Mouse (Mus musculus): Measurements from ENCODE around the gene Dnajc28. TPM values are rescaled to one million over a fixed set of nuclear protein-coding genes. Genes with fewer than 3 reads are reported as not detected.

Dnajc28 gene
- polyA plus RNA-seq, 1 experiment from 2014 or later: 4.6 TPM

DNA sequence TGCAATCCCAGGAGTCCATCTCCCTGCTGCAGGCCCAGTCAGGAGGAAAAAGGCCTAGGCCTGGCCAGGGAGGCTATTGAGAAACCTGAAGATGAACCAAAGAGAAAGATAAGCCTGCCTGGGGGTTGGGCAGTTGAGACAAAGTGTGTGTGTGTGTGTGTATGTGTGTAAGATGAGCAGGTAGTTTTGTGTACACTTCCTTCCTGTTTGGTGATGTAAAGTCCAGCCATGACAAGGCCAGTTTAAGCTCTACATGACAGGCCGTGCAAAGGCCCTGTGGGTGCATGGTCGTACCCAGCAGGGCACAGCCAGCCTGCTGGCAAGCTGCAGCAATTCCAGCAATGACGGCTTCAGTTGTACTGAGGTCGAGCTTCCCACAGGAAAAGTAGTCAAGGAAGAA is 10.9 kb upstream of the Dnajc28 start:
- Histone ChIP-seq H3K27ac (replicated peaks) (no peak overlapping the region), H3K9me3 (no peaks in the 10 kb centered on the region), H3K4me1 (no peaks in the 10 kb centered on the region), H3K4me3 (no peak overlapping the region), H3K36me3 (replicated peaks) (peaks cover 98% of the 10 kb centered on the region), H3K27me3 (replicated peaks; ENCODE audit: low read depth, poor library complexity, severe bottlenecking) (no peaks in the 10 kb centered on the region)
- WGBS: 92% methylated on average over 4 of the region's 4 CpGs
- no peak for DNase-seq (ENCODE audit: low spot score)

GRCm38 (mm10) chr16:91628673-91629072 is 9.8 kb upstream of the Dnajc28 start:
- no peak for DNase-seq (ENCODE audit: low spot score)
- Histone ChIP-seq H3K27ac (replicated peaks) (no peak overlapping the region), H3K4me1 (no peaks in the 10 kb centered on the region), H3K36me3 (replicated peaks) (peaks cover 98% of the 10 kb centered on the region), H3K4me3 (no peak overlapping the region), H3K9me3 (no peaks in the 10 kb centered on the region), H3K27me3 (replicated peaks; ENCODE audit: low read depth, poor library complexity, severe bottlenecking) (no peaks in the 10 kb centered on the region)
- WGBS: 88% methylated on average over 3 of the region's 3 CpGs

DNA sequence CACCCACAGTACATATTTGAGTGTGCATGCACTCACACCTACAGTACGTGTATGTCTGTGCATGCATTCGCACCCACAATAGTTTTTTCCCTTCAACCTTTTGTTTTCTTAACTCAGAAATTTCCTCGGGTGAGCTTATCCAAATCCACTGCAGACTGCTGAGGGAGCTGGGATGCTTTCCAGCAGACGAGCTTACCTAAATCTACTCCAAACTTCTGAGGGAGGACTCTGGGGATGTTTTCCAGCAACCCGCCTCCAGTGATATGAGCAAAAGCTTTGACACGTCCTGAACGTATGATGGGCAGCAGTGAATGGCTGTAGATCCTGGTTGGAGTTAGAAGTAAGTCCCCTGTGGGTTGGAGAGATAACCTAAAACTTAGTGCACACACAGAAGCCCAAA is 9.0 kb upstream of the Dnajc28 start:
- no peak for DNase-seq (ENCODE audit: low spot score)
- H3K4me3 ChIP-seq: no peak overlapping the region
- no peaks in the 10 kb centered on the region for H3K9me3 ChIP-seq
- H3K27me3 ChIP-seq (replicated peaks; ENCODE audit: low read depth, poor library complexity, severe bottlenecking): no peaks in the 10 kb centered on the region
- no peaks in the 10 kb centered on the region for H3K4me1 ChIP-seq
- peaks cover 98% of the 10 kb centered on the region for H3K36me3 ChIP-seq (replicated peaks)
- no peak overlapping the region for H3K27ac ChIP-seq (replicated peaks)
- 91% methylated on average over 7 of the region's 7 CpGs for WGBS

DNA sequence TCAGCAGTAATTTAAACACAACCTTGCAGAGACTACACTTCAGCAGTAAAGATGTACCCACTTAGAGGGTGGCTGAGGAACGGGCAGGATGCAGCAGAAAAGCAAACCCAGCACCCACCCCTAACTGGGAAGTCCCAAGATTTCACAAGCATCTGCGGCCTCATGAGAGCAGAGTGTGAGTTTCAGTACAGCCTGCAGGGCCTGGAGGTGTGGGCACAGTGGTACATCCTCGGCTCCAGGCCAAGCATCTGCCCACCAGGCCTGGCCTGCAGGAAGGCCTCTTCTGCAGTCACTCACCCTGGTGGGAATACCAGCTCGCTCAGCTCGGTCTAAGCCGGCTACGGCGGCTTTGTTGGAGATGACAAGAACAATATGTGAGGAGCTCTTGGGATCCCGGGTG is 4.2 kb upstream of the Dnajc28 start:
- no peak overlapping the region for H3K27ac ChIP-seq (replicated peaks)
- no peak for DNase-seq (ENCODE audit: low spot score)
- WGBS: 93% methylated on average over 9 of the region's 9 CpGs
- peaks cover 4% of the 10 kb centered on the region; the same call in 1 of the 2 replicates for H3K4me1 ChIP-seq
- no peak overlapping the region for H3K4me3 ChIP-seq
- no peaks in the 10 kb centered on the region for H3K9me3 ChIP-seq
- peaks cover 84% of the 10 kb centered on the region for H3K36me3 ChIP-seq (replicated peaks)
- H3K27me3 ChIP-seq (replicated peaks; ENCODE audit: low read depth, poor library complexity, severe bottlenecking): peaks cover under 1% of the 10 kb centered on the region; the same call in 1 of the 2 replicates

DNA sequence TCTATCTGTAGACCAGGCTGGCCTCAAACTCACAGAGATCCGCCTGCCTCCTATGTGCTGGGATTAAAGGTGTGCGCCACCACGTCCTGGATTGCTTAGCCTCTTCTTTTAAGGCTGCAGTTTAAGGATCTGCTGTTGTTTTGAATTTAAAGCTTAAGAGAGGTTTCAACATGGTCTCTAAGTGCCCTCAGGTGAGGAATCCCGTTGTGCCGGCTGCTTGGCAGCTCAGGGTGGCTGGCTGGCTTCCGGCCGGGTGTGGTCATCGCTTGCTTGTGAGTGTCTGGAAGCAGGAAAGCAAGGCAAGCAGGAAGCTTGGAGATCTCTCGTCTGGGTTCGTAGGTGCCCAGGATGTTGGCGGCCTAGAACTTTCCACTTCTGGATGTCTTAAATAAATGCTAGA is 2.2 kb upstream of the Dnajc28 start:
- 93% methylated on average over 11 of the region's 11 CpGs for WGBS
- Histone ChIP-seq H3K4me1 (peaks cover 4% of the 10 kb centered on the region; the same call in 1 of the 2 replicates), H3K9me3 (no peaks in the 10 kb centered on the region), H3K4me3 (no peak overlapping the region), H3K36me3 (replicated peaks) (peaks cover 63% of the 10 kb centered on the region), H3K27me3 (replicated peaks; ENCODE audit: low read depth, poor library complexity, severe bottlenecking) (peaks cover 17% of the 10 kb centered on the region), H3K27ac (replicated peaks) (no peak overlapping the region)
- no peak for DNase-seq (ENCODE audit: low spot score)

DNA sequence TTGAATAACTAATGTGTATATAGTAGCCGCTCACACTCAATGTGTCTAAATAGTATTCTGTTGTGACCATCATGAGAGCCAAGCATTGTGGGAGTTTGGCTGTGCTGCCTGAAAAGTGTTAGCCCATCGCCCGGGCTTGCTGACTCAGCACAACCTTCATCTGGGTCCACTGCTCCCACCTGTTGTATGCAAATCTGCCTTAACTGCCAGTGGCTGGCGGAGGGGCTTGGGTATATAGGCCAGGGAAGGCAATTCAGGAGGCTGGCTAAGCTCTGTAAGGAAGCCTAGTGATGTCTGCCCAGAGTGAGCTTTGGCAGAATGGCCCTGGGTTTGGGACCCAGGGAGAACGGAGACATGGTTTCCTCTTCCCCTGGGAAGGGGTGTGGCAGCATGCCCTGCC is 1.4 kb upstream of the Dnajc28 start:
- no peak overlapping the region for H3K4me3 ChIP-seq
- no peak for DNase-seq (ENCODE audit: low spot score)
- peaks cover 4% of the 10 kb centered on the region; the same call in 1 of the 2 replicates for H3K4me1 ChIP-seq
- H3K27ac ChIP-seq (replicated peaks): no peak overlapping the region
- peaks cover 55% of the 10 kb centered on the region for H3K36me3 ChIP-seq (replicated peaks)
- H3K27me3 ChIP-seq (replicated peaks; ENCODE audit: low read depth, poor library complexity, severe bottlenecking): peaks cover 17% of the 10 kb centered on the region
- no peaks in the 10 kb centered on the region for H3K9me3 ChIP-seq
- 92% methylated on average over 5 of the region's 5 CpGs for WGBS

- Histone ChIP-seq H3K4me1 (peaks cover 12% of the 10 kb centered on the region), H3K27me3 (replicated peaks; ENCODE audit: low read depth, poor library complexity, severe bottlenecking) (peaks cover 17% of the 10 kb centered on the region), H3K27ac (replicated peaks) (no peak overlapping the region), H3K4me3 (no peak overlapping the region), H3K36me3 (replicated peaks) (no peaks in the 10 kb centered on the region), H3K9me3 (no peaks in the 10 kb centered on the region)
- DNase-seq (ENCODE audit: low spot score): no peak
- whole genome bisulfite sequencing: 86% methylated on average over 6 of the region's 6 CpGs
These were observed 4.3 kb downstream of the Dnajc28 start for GRCm38 (mm10) chr16:91614552-91614951.

DNA sequence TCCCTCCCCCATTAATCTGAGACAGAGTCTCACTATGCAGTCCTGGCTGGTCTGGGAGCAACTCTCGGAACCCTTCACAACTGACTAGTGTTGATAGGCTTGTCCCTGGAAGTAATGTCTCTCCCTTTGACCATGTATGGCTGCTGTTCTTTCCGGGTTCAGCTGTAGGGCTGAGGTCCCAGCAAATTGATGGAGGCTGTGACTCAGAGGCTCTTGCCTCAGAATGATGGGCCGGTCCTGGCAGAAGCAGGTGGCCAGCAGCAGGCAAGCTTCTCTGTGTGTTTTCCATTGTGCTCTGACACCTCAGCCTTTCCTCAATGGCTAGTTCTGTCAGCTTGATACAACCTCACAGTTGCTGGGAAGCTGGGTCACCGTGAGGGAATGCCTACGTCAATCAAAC is 6.3 kb downstream of the Dnajc28 start:
- DNase-seq (ENCODE audit: low spot score): no peak
- H3K27me3 ChIP-seq (replicated peaks; ENCODE audit: low read depth, poor library complexity, severe bottlenecking): peaks cover 11% of the 10 kb centered on the region
- WGBS: 78% methylated on average over 5 of the region's 5 CpGs

DNA sequence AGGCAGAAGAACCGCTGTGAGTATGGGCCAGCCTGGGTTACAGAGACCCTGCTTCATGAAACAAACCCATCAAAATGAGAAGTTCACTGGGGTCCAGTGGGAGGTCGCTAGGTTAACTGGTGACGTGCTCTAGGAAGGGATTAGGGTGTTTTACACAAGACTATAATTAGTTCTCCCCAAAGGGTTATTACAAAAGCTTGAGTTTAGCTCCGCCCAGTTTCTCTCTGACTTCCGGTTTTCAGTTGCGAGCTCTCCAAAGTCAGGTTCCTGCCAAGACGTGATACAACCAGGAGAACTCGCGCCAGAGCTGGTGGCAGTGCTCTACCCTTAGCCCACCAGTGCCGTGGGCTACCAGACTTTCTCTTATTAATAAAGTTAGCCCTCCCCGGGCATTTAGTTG is 7.6 kb downstream of the Dnajc28 start:
- 73% methylated on average over 11 of the region's 11 CpGs for WGBS
- H3K9me3 ChIP-seq: no peaks in the 10 kb centered on the region; the same call in 1 of the 2 replicates
- peaks cover 8% of the 10 kb centered on the region for H3K4me1 ChIP-seq
- H3K36me3 ChIP-seq (replicated peaks): no peaks in the 10 kb centered on the region
- no peaks in the 10 kb centered on the region for H3K27me3 ChIP-seq (replicated peaks; ENCODE audit: low read depth, poor library complexity, severe bottlenecking)
- H3K27ac ChIP-seq (replicated peaks): no peak overlapping the region
- H3K4me3 ChIP-seq: no peak overlapping the region
- DNase-seq (ENCODE audit: low spot score): no peak

More for the DNA sequence above, 6.3 kb downstream of the Dnajc28 start:
- no peak overlapping the region for H3K27ac ChIP-seq (replicated peaks)
- H3K4me3 ChIP-seq: no peak overlapping the region
- H3K36me3 ChIP-seq (replicated peaks): no peaks in the 10 kb centered on the region
- H3K9me3 ChIP-seq: no peaks in the 10 kb centered on the region; the same call in 1 of the 2 replicates
- H3K4me1 ChIP-seq: peaks cover 8% of the 10 kb centered on the region

DNA sequence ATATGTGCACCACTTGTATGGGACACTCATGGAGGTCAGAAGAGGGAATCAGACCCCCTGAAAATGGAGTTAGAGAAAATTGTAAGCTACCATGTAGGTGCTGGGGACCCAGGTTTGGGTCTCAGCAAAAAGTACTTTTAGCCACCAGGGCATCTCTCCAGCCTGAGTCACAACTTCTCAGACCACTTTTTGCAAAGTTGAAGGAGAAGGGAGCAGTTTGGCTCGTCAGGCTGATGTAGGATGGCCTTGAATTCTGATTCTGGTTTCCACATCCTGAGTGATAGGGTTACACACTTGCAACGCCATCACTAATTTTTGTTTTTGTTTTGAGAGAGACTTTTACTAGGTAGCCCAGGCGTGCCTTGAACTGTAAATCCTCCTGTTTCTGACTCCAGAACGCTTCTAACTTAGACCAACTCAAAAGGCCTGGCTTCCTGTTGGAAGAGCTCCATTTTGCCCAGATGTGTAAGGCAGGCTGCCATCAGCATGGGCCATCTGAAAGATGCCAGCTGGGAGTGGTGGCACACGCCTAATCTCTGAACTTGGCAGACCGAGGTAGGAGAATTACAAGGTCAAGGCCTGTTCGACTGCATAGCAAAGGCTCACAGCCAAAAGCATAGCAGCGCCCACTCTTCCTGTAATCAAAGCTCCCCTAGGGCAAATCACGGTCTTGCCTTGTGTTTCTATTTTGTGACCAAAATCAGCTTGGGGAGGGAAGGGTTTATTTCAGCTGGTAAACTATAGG is 9.2 kb downstream of the Dnajc28 start:
- no peaks in the 10 kb centered on the region; the same call in 1 of the 2 replicates for H3K9me3 ChIP-seq
- no peaks in the 10 kb centered on the region for H3K27me3 ChIP-seq (replicated peaks; ENCODE audit: low read depth, poor library complexity, severe bottlenecking)
- peaks cover 8% of the 10 kb centered on the region for H3K4me1 ChIP-seq
- no peaks in the 10 kb centered on the region for H3K36me3 ChIP-seq (replicated peaks)
- WGBS: 81% methylated on average over 9 of the region's 9 CpGs
- H3K27ac ChIP-seq (replicated peaks): no peak overlapping the region
- no peak overlapping the region for H3K4me3 ChIP-seq
- no peak for DNase-seq (ENCODE audit: low spot score)

GRCm38 (mm10) chr16:91606958-91607357 is 11.9 kb downstream of the Dnajc28 start:
- WGBS: 88% methylated on average over 8 of the region's 8 CpGs
- no peak for DNase-seq (ENCODE audit: low spot score)
- no peak overlapping the region for H3K27ac ChIP-seq (replicated peaks)

DNA sequence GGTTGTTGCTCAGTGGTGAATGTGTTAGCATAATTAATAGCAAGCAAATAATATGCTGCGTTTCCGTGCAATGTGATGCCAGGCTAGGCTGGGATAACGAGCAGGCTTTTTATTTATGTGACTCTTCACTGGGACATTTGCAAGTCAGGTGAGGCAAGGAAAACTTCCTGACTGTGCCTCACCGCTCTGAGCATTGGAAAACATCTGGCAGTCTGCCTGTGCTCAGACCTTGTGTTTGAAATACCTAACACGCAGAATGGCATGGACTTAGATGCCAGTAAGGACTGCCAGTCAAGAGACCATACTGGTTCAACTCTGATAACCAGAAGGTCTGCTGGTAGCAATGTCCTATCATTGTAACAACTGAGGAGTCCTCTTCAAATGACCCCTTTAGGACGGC is 13.7 kb downstream of the Dnajc28 start:
- Histone ChIP-seq H3K36me3 (replicated peaks) (no peaks in the 10 kb centered on the region), H3K27me3 (replicated peaks; ENCODE audit: low read depth, poor library complexity, severe bottlenecking) (0 out of 2 replicates have a peak, but pooled peaks cover 6% of the 10 kb centered on the region), H3K4me1 (0 out of 2 replicates have a peak, but pooled peaks cover 2% of the 10 kb centered on the region), H3K4me3 (no peak overlapping the region), H3K9me3 (no peaks in the 10 kb centered on the region; the same call in 1 of the 2 replicates), H3K27ac (replicated peaks) (no peak overlapping the region)
- DNase-seq (ENCODE audit: low spot score): no peak
- WGBS: 88% methylated on average over 6 of the region's 6 CpGs

More at GRCm38 (mm10) chr16:91606958-91607357, 11.9 kb downstream of the Dnajc28 start:
- H3K36me3 ChIP-seq (replicated peaks): no peaks in the 10 kb centered on the region
- no peaks in the 10 kb centered on the region for H3K27me3 ChIP-seq (replicated peaks; ENCODE audit: low read depth, poor library complexity, severe bottlenecking)
- H3K4me1 ChIP-seq: peaks cover 2% of the 10 kb centered on the region; the same call in 1 of the 2 replicates
- no peaks in the 10 kb centered on the region; the same call in 1 of the 2 replicates for H3K9me3 ChIP-seq
- no peak overlapping the region for H3K4me3 ChIP-seq

DNA sequence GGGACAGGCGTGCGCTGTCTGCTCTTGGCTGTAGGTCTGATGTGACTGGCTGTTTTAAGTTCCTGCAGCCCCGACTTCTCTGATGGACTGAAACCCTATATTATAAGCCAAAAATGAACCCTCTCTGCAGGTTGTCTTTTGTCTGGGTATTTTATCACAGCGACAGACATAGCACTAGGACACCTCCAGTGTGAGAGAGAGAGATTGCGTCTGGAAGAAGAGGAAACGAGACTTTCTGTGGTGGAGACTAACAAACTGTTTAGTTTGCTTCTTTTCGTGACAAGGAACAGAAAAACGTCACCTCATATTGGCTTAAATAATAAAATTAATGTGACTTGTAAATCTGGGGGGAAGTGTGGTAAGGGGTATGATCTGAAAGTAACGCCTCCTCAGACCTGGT is 17.1 kb downstream of the Dnajc28 start:
- Histone ChIP-seq H3K9me3 (no peaks in the 10 kb centered on the region), H3K27me3 (replicated peaks; ENCODE audit: low read depth, poor library complexity, severe bottlenecking) (peaks cover 24% of the 10 kb centered on the region), H3K4me1 (peaks cover 3% of the 10 kb centered on the region), H3K36me3 (replicated peaks) (no peaks in the 10 kb centered on the region), H3K27ac (replicated peaks) (no peak overlapping the region), H3K4me3 (no peak overlapping the region)
- 80% methylated on average over 9 of the region's 9 CpGs for WGBS
- no peak for DNase-seq (ENCODE audit: low spot score)
